Mouse (Mus musculus): ENCODE results near the gene Pcbp3. TPM values are rescaled to one million over a fixed set of nuclear protein-coding genes. Genes with fewer than 3 reads are reported as not detected.

The Pcbp3 gene
- total and polyA plus RNA-seq, 2 experiments, result 0.37 to 0.55 TPM

DNA sequence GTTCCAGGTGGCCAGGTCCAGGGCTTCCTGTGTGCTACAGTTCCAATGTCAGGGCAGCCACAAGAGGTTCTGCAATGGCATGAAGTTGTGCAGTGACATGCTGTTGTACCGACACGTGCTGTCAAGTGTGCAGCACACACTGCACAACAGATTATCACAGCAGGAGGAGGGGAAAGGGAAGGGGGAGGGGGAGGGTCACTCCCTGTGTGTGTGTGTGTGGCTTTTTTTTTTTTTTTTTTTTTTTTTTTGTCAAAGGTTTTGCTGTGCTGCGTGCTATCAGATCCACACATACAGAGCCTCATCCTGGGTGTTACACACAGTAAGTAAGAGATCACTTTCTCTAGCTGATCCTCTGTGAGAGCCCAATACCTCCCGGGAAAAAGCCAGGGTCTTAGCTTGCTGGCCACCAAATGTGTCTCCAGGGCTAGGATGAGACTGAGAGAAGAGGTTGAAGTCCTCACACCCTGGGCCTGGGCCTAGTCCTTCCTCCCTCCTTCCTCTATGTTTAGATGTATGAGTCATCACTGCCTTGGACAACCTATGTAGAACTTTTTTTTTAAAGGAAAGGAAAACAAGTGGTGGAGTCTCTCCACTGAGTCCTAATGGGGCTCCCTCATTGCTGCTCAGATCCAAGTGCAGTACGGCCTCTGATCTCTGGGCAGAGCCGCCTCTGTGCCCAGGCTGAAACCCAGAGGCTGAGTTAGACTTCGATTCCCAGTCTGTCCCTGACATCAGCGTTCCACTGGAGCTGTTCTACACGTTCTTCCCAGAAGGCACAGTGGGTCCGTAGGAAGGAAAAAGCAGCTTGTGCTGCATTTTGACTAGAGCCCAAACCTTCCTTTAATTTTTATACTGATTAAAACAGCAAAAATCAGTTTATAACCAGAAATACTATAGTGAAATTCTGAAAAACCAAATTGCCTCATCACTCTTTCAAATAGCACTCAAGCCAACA is 153.0 kb downstream of the Pcbp3 start:
- H3K27ac ChIP-seq (replicated peaks; ENCODE audit: insufficient read depth, low read depth, low read length), result no peak overlapping the region
- DNase-seq (ENCODE audit: extremely low read depth, low read depth, low spot score), result no peak
- H3K36me3 ChIP-seq (ENCODE audit: control insufficient read depth, insufficient read depth, low read length), result no peaks in the 10 kb centered on the region
- TF ChIP-seq CTCF (IDR thresholded peaks at IDR 0.05; ENCODE audit: low read depth, low read length) (no peak), POLR2A (IDR thresholded peaks at IDR 0.05; ENCODE audit: extremely low read depth, insufficient read depth, low read length) (no peak)
- H3K4me1 ChIP-seq (ENCODE audit: control insufficient read depth, insufficient read depth, low read length), result no peaks in the 10 kb centered on the region
- H3K27me3 ChIP-seq (ENCODE audit: control insufficient read depth, insufficient read depth, low read length), result no peaks in the 10 kb centered on the region
- H3K4me3 ChIP-seq (ENCODE audit: insufficient read depth, low read depth, low read length), result no peak overlapping the region
- WGBS, result 93% methylated on average over 10 of the region's 10 CpGs
- H3K79me2 ChIP-seq (ENCODE audit: control insufficient read depth, insufficient read depth, low read length), result no peaks in the 10 kb centered on the region
- H3K9ac ChIP-seq (ENCODE audit: low read depth, low read length), result no peak overlapping the region

DNA sequence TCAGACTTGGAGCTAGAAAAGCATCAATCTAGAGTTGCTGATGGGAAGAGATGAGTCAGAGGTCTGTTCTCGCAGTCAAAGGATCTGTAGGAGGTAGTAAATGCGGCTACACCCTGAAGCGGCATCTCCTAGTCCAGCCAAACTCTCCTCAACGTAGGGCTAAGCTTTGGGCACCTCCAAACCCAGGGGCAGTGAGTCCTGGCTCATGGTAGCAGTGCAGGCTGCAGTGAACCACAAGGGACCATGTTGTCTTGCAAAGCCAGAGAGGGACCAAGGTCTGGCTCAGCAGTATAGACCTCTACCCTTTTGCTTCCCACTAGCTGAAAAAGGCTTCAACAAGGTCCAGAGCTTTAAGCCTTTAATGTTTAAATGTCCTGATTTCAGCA is 159.2 kb downstream of the Pcbp3 start:
- TF ChIP-seq CTCF (IDR thresholded peaks at IDR 0.05; ENCODE audit: low read depth, low read length) (no peak), POLR2A (IDR thresholded peaks at IDR 0.05; ENCODE audit: extremely low read depth, insufficient read depth, low read length) (no peak)
- Histone ChIP-seq H3K79me2 (ENCODE audit: control insufficient read depth, insufficient read depth, low read length) (no peaks in the 10 kb centered on the region), H3K27ac (replicated peaks; ENCODE audit: insufficient read depth, low read depth, low read length) (no peak overlapping the region), H3K4me3 (ENCODE audit: insufficient read depth, low read depth, low read length) (no peak overlapping the region), H3K9ac (ENCODE audit: low read depth, low read length) (no peak overlapping the region), H3K36me3 (ENCODE audit: control insufficient read depth, insufficient read depth, low read length) (no peaks in the 10 kb centered on the region), H3K4me1 (ENCODE audit: control insufficient read depth, insufficient read depth, low read length) (no peaks in the 10 kb centered on the region), H3K27me3 (ENCODE audit: control insufficient read depth, insufficient read depth, low read length) (no peaks in the 10 kb centered on the region)
- no peak for DNase-seq (ENCODE audit: extremely low read depth, low read depth, low spot score)
- WGBS, result 92% methylated on average over 4 of the region's 4 CpGs

DNA sequence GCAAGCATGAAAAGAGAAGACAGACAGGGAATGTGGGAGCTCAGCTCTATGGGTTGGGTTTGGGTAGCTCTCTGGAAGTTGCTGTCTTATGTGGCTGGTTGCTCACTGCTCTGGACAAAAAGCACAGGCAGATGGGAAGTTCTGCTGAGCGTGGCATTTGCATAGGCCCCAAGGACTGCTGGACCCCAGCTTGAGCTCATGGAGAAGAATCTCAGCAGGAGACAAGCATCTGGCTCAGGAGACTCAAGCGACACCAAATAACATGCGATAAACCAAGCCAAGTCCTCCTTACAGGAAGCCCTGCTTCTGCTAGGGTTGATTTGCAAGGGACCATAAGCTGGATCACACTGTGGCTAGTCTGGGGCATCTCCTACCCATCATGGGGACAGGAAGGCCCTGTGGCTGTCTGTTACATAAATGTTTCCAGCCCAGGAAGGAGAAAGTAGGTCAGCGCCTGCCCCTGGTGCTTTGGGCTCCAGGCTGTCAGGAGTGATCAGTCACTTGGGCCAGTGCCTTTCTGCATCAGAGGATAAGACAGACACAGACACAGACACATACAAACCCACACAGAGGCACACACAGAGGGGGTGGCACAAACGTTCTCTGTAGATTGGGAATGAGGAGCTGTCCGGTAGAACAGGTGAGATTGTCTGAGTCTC is 159.7 kb downstream of the Pcbp3 start:
- no peaks in the 10 kb centered on the region for H3K79me2 ChIP-seq (ENCODE audit: control insufficient read depth, insufficient read depth, low read length)
- WGBS, result 82% methylated on average over 6 of the region's 6 CpGs
- no peaks in the 10 kb centered on the region for H3K27me3 ChIP-seq (ENCODE audit: control insufficient read depth, insufficient read depth, low read length)
- H3K9ac ChIP-seq (ENCODE audit: low read depth, low read length), result no peak overlapping the region
- TF ChIP-seq POLR2A (IDR thresholded peaks at IDR 0.05; ENCODE audit: extremely low read depth, insufficient read depth, low read length), result no peak
- no peak overlapping the region for H3K27ac ChIP-seq (replicated peaks; ENCODE audit: insufficient read depth, low read depth, low read length)
- no peak for DNase-seq (ENCODE audit: extremely low read depth, low read depth, low spot score)
- no peaks in the 10 kb centered on the region for H3K36me3 ChIP-seq (ENCODE audit: control insufficient read depth, insufficient read depth, low read length)
- no peak overlapping the region for H3K4me3 ChIP-seq (ENCODE audit: insufficient read depth, low read depth, low read length)
- H3K4me1 ChIP-seq (ENCODE audit: control insufficient read depth, insufficient read depth, low read length), result no peaks in the 10 kb centered on the region

DNA sequence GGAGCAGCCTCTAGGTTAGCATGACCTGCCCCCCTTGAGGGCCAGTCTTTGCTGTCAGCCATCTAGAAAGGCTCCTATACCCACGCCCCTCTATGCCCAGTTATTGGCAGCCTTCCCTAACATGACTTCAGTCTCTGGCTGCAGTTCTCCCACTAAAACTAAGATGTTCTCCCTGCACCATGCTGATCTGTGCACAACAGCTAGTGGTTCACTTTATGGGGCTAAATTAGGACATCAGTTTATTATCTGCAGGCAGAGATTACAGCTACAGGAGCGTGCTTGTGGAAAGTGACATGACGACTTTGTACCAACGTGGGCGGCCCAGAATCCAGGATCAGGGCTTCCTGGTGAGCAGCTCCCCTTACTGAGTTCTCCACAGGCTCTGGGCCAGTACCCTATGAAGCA is 160.4 kb downstream of the Pcbp3 start:
- no peaks in the 10 kb centered on the region for H3K27me3 ChIP-seq (ENCODE audit: control insufficient read depth, insufficient read depth, low read length)
- 91% methylated on average over 5 of the region's 5 CpGs for WGBS
- no peak for TF ChIP-seq CTCF (IDR thresholded peaks at IDR 0.05; ENCODE audit: low read depth, low read length)
- TF ChIP-seq POLR2A (IDR thresholded peaks at IDR 0.05; ENCODE audit: extremely low read depth, insufficient read depth, low read length), result no peak

DNA sequence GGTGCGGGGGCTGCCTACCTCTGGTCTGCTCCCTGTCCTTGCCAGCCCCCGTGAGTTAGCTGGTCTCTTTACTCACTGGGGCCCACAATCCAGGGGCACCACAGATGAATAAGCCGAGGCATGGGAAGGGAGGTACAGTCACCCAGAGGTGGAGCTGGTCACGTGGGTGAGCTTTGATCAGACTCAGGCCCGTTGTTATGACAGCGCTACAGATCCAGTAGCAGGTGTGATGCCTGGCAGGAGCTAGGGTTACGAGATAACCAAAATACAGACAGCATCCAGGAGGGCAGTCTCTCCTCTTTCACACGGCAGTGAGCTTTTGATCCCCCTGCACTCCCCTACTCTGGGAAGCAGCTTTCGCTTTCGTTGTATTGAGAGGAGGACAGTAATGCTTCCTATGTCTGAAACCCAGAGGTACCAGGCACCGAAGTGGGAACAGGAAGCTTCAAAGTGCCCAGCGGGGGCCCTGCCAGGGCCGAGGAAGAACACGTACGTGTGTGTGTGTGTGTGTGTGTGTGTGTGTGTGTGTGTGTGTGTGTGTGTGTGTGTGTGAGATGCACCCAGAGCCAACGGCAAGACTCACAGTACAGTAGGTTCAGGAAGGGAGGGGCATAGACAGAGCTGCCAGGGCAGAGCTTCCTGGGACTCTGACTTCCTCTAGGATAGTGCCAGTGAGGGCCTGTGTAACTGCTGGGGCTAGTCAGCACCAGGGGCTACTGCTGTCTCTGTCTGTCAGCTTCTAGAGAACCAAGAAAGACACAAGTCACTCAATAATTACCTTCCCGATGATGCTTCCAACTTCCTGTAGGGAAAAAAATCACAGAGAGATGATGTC is 162.7 kb downstream of the Pcbp3 start:
- Histone ChIP-seq H3K4me1 (ENCODE audit: control insufficient read depth, insufficient read depth, low read length) (no peaks in the 10 kb centered on the region), H3K36me3 (ENCODE audit: control insufficient read depth, insufficient read depth, low read length) (no peaks in the 10 kb centered on the region), H3K27ac (replicated peaks; ENCODE audit: insufficient read depth, low read depth, low read length) (no peak overlapping the region), H3K79me2 (ENCODE audit: control insufficient read depth, insufficient read depth, low read length) (no peaks in the 10 kb centered on the region), H3K9ac (ENCODE audit: low read depth, low read length) (no peak overlapping the region), H3K4me3 (ENCODE audit: insufficient read depth, low read depth, low read length) (no peak overlapping the region), H3K27me3 (ENCODE audit: control insufficient read depth, insufficient read depth, low read length) (no peaks in the 10 kb centered on the region)
- TF ChIP-seq CTCF (IDR thresholded peaks at IDR 0.05; ENCODE audit: low read depth, low read length) (no peak), POLR2A (IDR thresholded peaks at IDR 0.05; ENCODE audit: extremely low read depth, insufficient read depth, low read length) (no peak)
- WGBS, result 83% methylated on average over 17 of the region's 17 CpGs
- no peak for DNase-seq (ENCODE audit: extremely low read depth, low read depth, low spot score)

More for the DNA sequence above, 160.4 kb downstream of the Pcbp3 start:
- Histone ChIP-seq H3K27ac (replicated peaks; ENCODE audit: insufficient read depth, low read depth, low read length) (no peak overlapping the region), H3K4me3 (ENCODE audit: insufficient read depth, low read depth, low read length) (no peak overlapping the region), H3K79me2 (ENCODE audit: control insufficient read depth, insufficient read depth, low read length) (no peaks in the 10 kb centered on the region), H3K9ac (ENCODE audit: low read depth, low read length) (no peak overlapping the region), H3K36me3 (ENCODE audit: control insufficient read depth, insufficient read depth, low read length) (no peaks in the 10 kb centered on the region), H3K4me1 (ENCODE audit: control insufficient read depth, insufficient read depth, low read length) (no peaks in the 10 kb centered on the region)
- DNase-seq (ENCODE audit: extremely low read depth, low read depth, low spot score), result no peak
